In genomic region chr1:84961779-84962178, GRCm38 (mm10) we compare ENCODE assay signal across 11 mouse cellular contexts. TPM values are rescaled to one million over a fixed set of nuclear protein-coding genes. Genes with fewer than 3 reads are reported as not detected.
DNase-seq lines count a peak whose midpoint lies in the region; ATAC-seq and TF ChIP-seq lines count a peak whose summit lies in the region.
"Not testable (repeated sequence)": the region's sequence is repeated elsewhere in the genome, so short reads cannot be mapped to it uniquely, and the experiment has no call there.
"Had no signal": no experiment of that assay in that cellular context is flagged by ENCODE, and none has a peak within 500 bp of the region (broad histone marks: within the 10 kb centered on the region; RNA-seq: fewer than 3 reads in every experiment).

No protein-coding gene starts in this region.

- not testable (repeated sequence) for H3K4me3 ChIP-seq in ES-Bruce4 (ENCODE audit: low read depth, low read length); hindbrain, postnatal 0 days (ENCODE audit: low read length)
- peak overlapping the region; percentile 27 for H3K4me3 ChIP-seq in forebrain, embryonic 12.5 days (replicated peaks)
- H3K4me3 ChIP-seq in heart, embryonic 11.5 days (ENCODE audit: low read depth, low read length), result 0 out of 2 replicates have a peak overlapping the region, but pooled peaks have one; percentile 12
- peak overlapping the region; percentile 39 for H3K4me3 ChIP-seq in hindbrain, embryonic 10.5 days
- H3K4me3 ChIP-seq in midbrain, embryonic 13.5 days (replicated peaks), result peak overlapping the region; percentile 30
- peak overlapping the region; percentile 23 for H3K4me3 ChIP-seq in neural tube, embryonic 13.5 days

- TF ChIP-seq POLR2A in ES-Bruce4 (IDR thresholded peaks at IDR 0.05; ENCODE audit: insufficient read depth, low read length), result not testable (repeated sequence)

- not testable (repeated sequence) for H3K4me1 ChIP-seq in ES-Bruce4 (ENCODE audit: control insufficient read depth, insufficient read depth, low read length); forebrain, embryonic 12.5 days; heart, embryonic 11.5 days (ENCODE audit: control insufficient read depth, insufficient read depth, low read length); hindbrain, embryonic 10.5 days (replicated peaks); hindbrain, postnatal 0 days (ENCODE audit: insufficient read depth, low read length); midbrain, embryonic 13.5 days (replicated peaks); neural tube, embryonic 13.5 days (replicated peaks)

- not testable (repeated sequence) for TF ChIP-seq EP300 in ES-Bruce4 (IDR thresholded peaks at IDR 0.05; ENCODE audit: insufficient read depth, low read depth, low read length)

- H3K27me3 ChIP-seq in ES-Bruce4 (ENCODE audit: control insufficient read depth, insufficient read depth, low read length, poor library complexity, severe bottlenecking); forebrain, embryonic 12.5 days; heart, embryonic 11.5 days (ENCODE audit: control insufficient read depth, insufficient read depth, low read length); hindbrain, embryonic 10.5 days (ENCODE audit: insufficient read depth, poor library complexity, severe bottlenecking); hindbrain, postnatal 0 days (ENCODE audit: insufficient read depth, low read length); midbrain, embryonic 13.5 days; neural tube, embryonic 13.5 days: not testable (repeated sequence)

- not testable (repeated sequence) for TF ChIP-seq CTCF in ES-Bruce4 (IDR thresholded peaks at IDR 0.05; ENCODE audit: low read depth, low read length); hindbrain, postnatal 0 days (IDR thresholded peaks at IDR 0.05; ENCODE audit: low read depth)

- 2% methylated on average over 12 of the region's 12 CpGs for WGBS in forebrain, embryonic 12.5 days
- WGBS in heart, embryonic 11.5 days (ENCODE audit: insufficient replicate concordance), result 3% methylated on average over 12 of the region's 12 CpGs
- 5% methylated on average over 12 of the region's 12 CpGs for WGBS in hindbrain, embryonic 10.5 days
- WGBS in hindbrain, postnatal 0 days, result 2% methylated on average over 12 of the region's 12 CpGs
- WGBS in midbrain, embryonic 13.5 days, result 1% methylated on average over 12 of the region's 12 CpGs
- WGBS in neural tube, embryonic 13.5 days, result 5% methylated on average over 12 of the region's 12 CpGs

- H3K36me3 ChIP-seq in ES-Bruce4 (ENCODE audit: control insufficient read depth, insufficient read depth, low read length, poor library complexity, severe bottlenecking); forebrain, embryonic 12.5 days (replicated peaks); heart, embryonic 11.5 days (ENCODE audit: control insufficient read depth, insufficient read depth, low read length); hindbrain, embryonic 10.5 days; hindbrain, postnatal 0 days (ENCODE audit: insufficient read depth, low read length); midbrain, embryonic 13.5 days; neural tube, embryonic 13.5 days: not testable (repeated sequence)

- peak overlapping the region; percentile 41; the same call in 1 of the 2 replicates for H3K27ac ChIP-seq in ES-Bruce4 (ENCODE audit: insufficient read depth, low read length)
- H3K27ac ChIP-seq in forebrain, embryonic 12.5 days, result peak overlapping the region; percentile 80
- not testable (repeated sequence) for H3K27ac ChIP-seq in heart, embryonic 11.5 days (ENCODE audit: low read depth, low read length); hindbrain, postnatal 0 days; neural tube, embryonic 13.5 days (replicated peaks)
- H3K27ac ChIP-seq in hindbrain, embryonic 10.5 days, result peak overlapping the region; percentile 62
- H3K27ac ChIP-seq in midbrain, embryonic 13.5 days, result peak overlapping the region; percentile 60; the same call in 1 of the 2 replicates

- not testable (repeated sequence) for H3K9ac ChIP-seq in ES-Bruce4 (ENCODE audit: low read depth, poor library complexity, severe bottlenecking); forebrain, embryonic 12.5 days; heart, embryonic 11.5 days (ENCODE audit: low read depth, low read length); hindbrain, postnatal 0 days (replicated peaks; ENCODE audit: low read length); midbrain, embryonic 13.5 days (replicated peaks); neural tube, embryonic 13.5 days

- peak; percentile 77; the same call in 1 of the 2 replicates for ATAC-seq in forebrain, embryonic 12.5 days (ENCODE audit: low FRiP score)
- ATAC-seq in heart, embryonic 11.5 days (replicated peaks; ENCODE audit: insufficient number of reproducible peaks, low FRiP score, low TSS enrichment); hindbrain, postnatal 0 days; neural tube, embryonic 13.5 days (ENCODE audit: low read depth): not testable (repeated sequence)
- ATAC-seq in midbrain, embryonic 13.5 days, result 0 out of 2 replicates have a peak, but pooled peaks have one; percentile 48

- H3K9me3 ChIP-seq in ES-Bruce4 (replicated peaks; ENCODE audit: control insufficient read depth, insufficient read depth, low read length, poor library complexity, severe bottlenecking); forebrain, embryonic 12.5 days; heart, embryonic 11.5 days (replicated peaks; ENCODE audit: control insufficient read depth, low read length); hindbrain, embryonic 10.5 days; hindbrain, postnatal 0 days (ENCODE audit: low read length); midbrain, embryonic 13.5 days; neural tube, embryonic 13.5 days: not testable (repeated sequence)

- peak; percentile 12 for DNase-seq in embryo, embryonic 10.5 days (ENCODE audit: low spot score)
- DNase-seq in hindbrain, embryonic 10.5 days (ENCODE audit: low spot score), result peak; percentile 26
- peak; percentile 3 for DNase-seq in hindbrain, postnatal 0 days (ENCODE audit: low spot score)

- H3K4me2 ChIP-seq in forebrain, embryonic 12.5 days, result peak overlapping the region; percentile 38
- peak overlapping the region; percentile 54 for H3K4me2 ChIP-seq in heart, embryonic 11.5 days
- H3K4me2 ChIP-seq in hindbrain, postnatal 0 days (ENCODE audit: low read depth, low read length), result peak overlapping the region; percentile 44; the same call in 1 of the 2 replicates
- H3K4me2 ChIP-seq in midbrain, embryonic 13.5 days (replicated peaks), result peak overlapping the region; percentile 47
- peak overlapping the region; percentile 48 for H3K4me2 ChIP-seq in neural tube, embryonic 13.5 days

RNA-seq across cellular contexts. Expression of gene Slc16a14, which starts 26.8 kb away (rescaled TPM):
- 0.54 TPM in 1 of 2 replicates, not detected in the other for polyA plus RNA-seq in ES-Bruce4 (2011; ENCODE audit: insufficient read depth, insufficient read length, low read depth, missing spikeins)
- 11.4 and 11.5 TPM in 2 replicates for polyA plus RNA-seq in forebrain, embryonic 12.5 days (2016; fragmentation: Nextera tagmentation; extraction: Ambion mirVana)
- polyA plus RNA-seq in heart, embryonic 11.5 days (2014; fragmentation: Nextera tagmentation; extraction: Ambion mirVana), result 0.07 and 0.09 TPM in 2 replicates
- 1.3 and 3.7 TPM in 2 replicates for polyA plus RNA-seq in hindbrain, embryonic 10.5 days (2016; fragmentation: Nextera tagmentation; extraction: Ambion mirVana)
- total RNA-seq in hindbrain, postnatal 0 days (2014; rRNA removed), result 15.7 and 20.3 TPM in 2 replicates
- polyA plus RNA-seq in hindbrain, postnatal 0 days (2015; fragmentation: Nextera tagmentation; extraction: Ambion mirVana), result 14.5 and 16.2 TPM in 2 replicates
- polyA plus RNA-seq in midbrain, embryonic 13.5 days (2015; fragmentation: Nextera tagmentation; extraction: Ambion mirVana), result 18.9 and 20.6 TPM in 2 replicates
- polyA plus RNA-seq in neural tube, embryonic 13.5 days (2015; fragmentation: Nextera tagmentation; extraction: Ambion mirVana), result 7.5 and 8.0 TPM in 2 replicates
- total RNA-seq: liver, adult 2 months; megakaryocyte progenitor cell, adult 5-6 weeks; MEL had no signal
- polyA plus RNA-seq: liver, adult 2 months had no signal
